Mouse (Mus musculus) lung, adult 2 months (tissue): ENCODE data around the gene Rpap3.

ENCODE experiments used
- CTCF ChIP-seq: fragments of 200-500 bp; IDR thresholded peaks from 2 replicates; pipeline ENCODE4 v1.5.1; 2011; ENCODE audit warnings: mild to moderate bottlenecking, low read length, control low read depth; ENCODE audit not compliant: insufficient read depth
- POLR2A ChIP-seq: fragments of 200-500 bp; IDR thresholded peaks from 2 replicates; pipeline ENCODE4 v1.6.1; 2011; ENCODE audit warnings: low read depth, mild to moderate bottlenecking, control low read depth, low read length, borderline replicate concordance; ENCODE audit errors: extremely low read depth

GRCm38 (mm10) chr15:97646426-97646825, 59.2 kb downstream of the Rpap3 start:
- TF ChIP-seq POLR2A (no peak), CTCF (no peak)
